Mouse (Mus musculus) stomach, postnatal 0 days (tissue): ENCODE results near the gene Slc6a20b.

Experiments used
- CTCF ChIP-seq: IDR thresholded peaks from 2 replicates; pipeline ENCODE4 v1.5.1; 2016; ENCODE audit warnings: antibody characterized with exemption, low read depth, mild to moderate bottlenecking, moderate library complexity
- EP300 ChIP-seq: optimal IDR thresholded peaks from 2 replicates; pipeline ENCODE3; 2016; ENCODE audit warnings: antibody characterized with exemption

GRCm38 (mm10) chr9:123589240-123589910 lies 43.0 kb downstream of the Slc6a20b start:
- TF ChIP-seq CTCF (no peak), EP300 (no peak)
